In genomic region chr5:13547472-13548209, GRCm38 (mm10) we compare ENCODE assay signal across 9 mouse cellular contexts.
DNase-seq lines count a peak whose midpoint lies in the region; ATAC-seq and TF ChIP-seq lines count a peak whose summit lies in the region.
"Had no signal": no experiment of that assay in that cellular context is flagged by ENCODE, and none has a peak within 500 bp of the region (broad histone marks: within the 10 kb centered on the region; RNA-seq: fewer than 3 reads in every experiment).

No protein-coding gene starts in this region.

- no peak overlapping the region for H3K27ac ChIP-seq in MEL (ENCODE audit: control insufficient read depth, low read depth, low read length)
- H3K27ac ChIP-seq in heart, adult 2 months, result peak overlapping the region; percentile 8
- peak overlapping the region; percentile 71 for H3K27ac ChIP-seq in intestine, embryonic 16.5 days (ENCODE audit: low read length)
- H3K27ac ChIP-seq: liver, embryonic 13.5 days had no signal

- TF ChIP-seq CTCF in MEL (IDR thresholded peaks at IDR 0.05 in 2 of 3, conservative IDR thresholded peaks at IDR 0.05 in 1 of 3; ENCODE audit: control insufficient read depth in 1 of 3, insufficient read depth in 1 of 3, low read depth in 2 of 3, low read length in 3 of 3, poor library complexity in 1 of 3, severe bottlenecking in 1 of 3), result no peak
- TF ChIP-seq CTCF in heart, adult 2 months (IDR thresholded peaks at IDR 0.05), result no peak

- ATAC-seq in intestine, embryonic 16.5 days, result peak; percentile 64
- no peak for ATAC-seq in erythroblast, adult 5-6 weeks (replicated peaks; ENCODE audit: low FRiP score, poor library complexity, severe bottlenecking)

- no peak for TF ChIP-seq RAD21 in MEL (IDR thresholded peaks at IDR 0.05; ENCODE audit: low read depth, low read length)

- no peaks in the 10 kb centered on the region for H3K9me3 ChIP-seq in MEL (replicated peaks; ENCODE audit: insufficient read depth, low read length)
- H3K9me3 ChIP-seq in intestine, embryonic 16.5 days (ENCODE audit: control insufficient read depth, low read length), result no peaks in the 10 kb centered on the region
- H3K9me3 ChIP-seq: liver, embryonic 13.5 days had no signal

- H3K4me1 ChIP-seq in MEL (ENCODE audit: control insufficient read depth in 1 of 2, insufficient read depth in 2 of 2, low read length in 2 of 2), result no peaks in the 10 kb centered on the region; a peak in 1 of 4 replicates
- H3K4me1 ChIP-seq in heart, adult 2 months (ENCODE audit: control insufficient read depth, insufficient read depth, low read length), result peaks cover 4% of the 10 kb centered on the region
- peaks cover 10% of the 10 kb centered on the region for H3K4me1 ChIP-seq in intestine, embryonic 16.5 days (ENCODE audit: control insufficient read depth, insufficient read depth, low read length)
- H3K4me1 ChIP-seq: liver, embryonic 13.5 days had no signal

- intact Hi-C loops in heart, adult 2 months (cut with DNase I), result no loop called here
- intact Hi-C loops in left cerebral cortex, postnatal 14 days (cut with DNase I), result no loop called here

- peak; percentile 9 for DNase-seq in MEL (ENCODE audit: low read depth, low spot score)
- DNase-seq in NIH3T3 (ENCODE audit: low read depth), result peak; percentile 73
- peak; percentile 30 to 55 for DNase-seq in heart, adult 2 months
- peak; percentile 17 to 36 for DNase-seq in lung, postnatal 4 days
- no peak for DNase-seq in layer of hippocampus, postnatal 25 days (ENCODE audit: extremely low spot score in 1 of 2, low spot score in 1 of 2)
- no peak for DNase-seq in left cerebral cortex, postnatal 14 days (ENCODE audit: low spot score in 2 of 2)
- DNase-seq: liver, embryonic 13.5 days had no signal

- TF ChIP-seq EP300 in MEL (IDR thresholded peaks at IDR 0.05; ENCODE audit: low read depth in 1 of 2, low read length in 2 of 2), result no peak
- 0 out of 2 replicates have a peak, but pooled peaks have one; percentile 10 for TF ChIP-seq EP300 in heart, adult 2 months (IDR thresholded peaks at IDR 0.05; ENCODE audit: insufficient read depth, low read depth, low read length)

- H3K79me2 ChIP-seq in MEL (ENCODE audit: control insufficient read depth, insufficient read depth, low read length, poor library complexity), result no peaks in the 10 kb centered on the region
- no peaks in the 10 kb centered on the region for H3K79me2 ChIP-seq in heart, adult 2 months (replicated peaks; ENCODE audit: control insufficient read depth, insufficient read depth, low read length)

- no peak for TF ChIP-seq POLR2A in MEL (IDR thresholded peaks at IDR 0.05; ENCODE audit: control insufficient read depth in 1 of 2, insufficient read depth in 1 of 2, low read depth in 1 of 2, low read length in 2 of 2, poor library complexity in 1 of 2)
- TF ChIP-seq POLR2A in heart, adult 2 months (IDR thresholded peaks at IDR 0.05; ENCODE audit: insufficient read depth, low read depth, low read length), result no peak

- no peak overlapping the region for H3K9ac ChIP-seq in MEL (ENCODE audit: control insufficient read depth, low read depth, low read length, poor library complexity, severe bottlenecking)
- no peak overlapping the region for H3K9ac ChIP-seq in heart, adult 2 months (ENCODE audit: low read depth, low read length)
- H3K9ac ChIP-seq in intestine, embryonic 16.5 days (ENCODE audit: low read depth, low read length), result no peak overlapping the region
- H3K9ac ChIP-seq: liver, embryonic 13.5 days had no signal

- H3K36me3 ChIP-seq in MEL (ENCODE audit: control insufficient read depth in 1 of 2, insufficient read depth in 2 of 2, low read length in 2 of 2), result peaks cover 0 to 3% of the 10 kb centered on the region in 2 experiments; a peak in 2 of 4 replicates
- peaks cover 12% of the 10 kb centered on the region for H3K36me3 ChIP-seq in heart, adult 2 months (ENCODE audit: control insufficient read depth, insufficient read depth, low read length)
- H3K36me3 ChIP-seq in intestine, embryonic 16.5 days (ENCODE audit: control insufficient read depth, insufficient read depth, low read length), result no peaks in the 10 kb centered on the region
- H3K36me3 ChIP-seq: liver, embryonic 13.5 days had no signal

- no peaks in the 10 kb centered on the region for H3K27me3 ChIP-seq in MEL (ENCODE audit: control insufficient read depth in 1 of 2, insufficient read depth in 2 of 2, low read length in 2 of 2)
- no peaks in the 10 kb centered on the region for H3K27me3 ChIP-seq in heart, adult 2 months (ENCODE audit: control insufficient read depth, insufficient read depth, low read length)
- H3K27me3 ChIP-seq in intestine, embryonic 16.5 days (replicated peaks; ENCODE audit: control insufficient read depth, insufficient read depth, low read length), result no peaks in the 10 kb centered on the region
- H3K27me3 ChIP-seq: liver, embryonic 13.5 days had no signal

- 0 out of 2 replicates have a peak overlapping the region, but pooled peaks have one; percentile 9 for H3K4me2 ChIP-seq in intestine, embryonic 16.5 days (ENCODE audit: low read depth, low read length)
- H3K4me2 ChIP-seq: liver, embryonic 13.5 days had no signal

- 19% methylated on average over 2 of the region's 2 CpGs for WGBS in heart, adult 2 months
- 17% methylated on average over 2 of the region's 2 CpGs for WGBS in intestine, embryonic 16.5 days

- no peak overlapping the region for H3K4me3 ChIP-seq in MEL (ENCODE audit: control insufficient read depth in 1 of 2, insufficient read depth in 1 of 2, low read depth in 2 of 2, low read length in 2 of 2)
- no peak overlapping the region for H3K4me3 ChIP-seq in heart, adult 2 months
- H3K4me3 ChIP-seq in intestine, embryonic 16.5 days (ENCODE audit: low read length), result no peak overlapping the region
- H3K4me3 ChIP-seq: liver, embryonic 13.5 days had no signal

TF ChIP-seq in MEL, 35 proteins besides CTCF, POLR2A, EP300 and RAD21:
- TF ChIP-seq ETS1 (IDR thresholded peaks at IDR 0.05; ENCODE audit: low read depth, low read length), result no peak
- TF ChIP-seq MYC (IDR thresholded peaks at IDR 0.05; ENCODE audit: low read depth, low read length), result no peak
- TF ChIP-seq ELF1 (IDR thresholded peaks at IDR 0.05; ENCODE audit: low read depth, low read length), result no peak
- no peak for TF ChIP-seq JUND (IDR thresholded peaks at IDR 0.05; ENCODE audit: low read depth, low read length)
- no peak for TF ChIP-seq MYB (IDR thresholded peaks at IDR 0.05; ENCODE audit: low read depth, low read length)
- TF ChIP-seq USF2 (IDR thresholded peaks at IDR 0.05; ENCODE audit: borderline replicate concordance in 1 of 2, insufficient read depth in 1 of 2, low read depth in 1 of 2, low read length in 2 of 2), result no peak
- no peak for TF ChIP-seq MEF2A (IDR thresholded peaks at IDR 0.05; ENCODE audit: extremely low read depth, insufficient replicate concordance, low read depth, low read length, poor library complexity, severe bottlenecking)
- TF ChIP-seq ZNF384 (IDR thresholded peaks at IDR 0.05; ENCODE audit: low read depth, low read length), result no peak
- no peak for TF ChIP-seq ZMIZ1 (IDR thresholded peaks at IDR 0.05; ENCODE audit: low read depth, low read length)

Comparison
In these comparisons a context has a peak if more than half of its experiments do, and no peak if none do; other contexts are left out.
1. DNase-seq: peak in MEL (single experiment), NIH3T3 (single experiment), heart, adult 2 months (2 of 2) and lung, postnatal 4 days (2 of 2); none in layer of hippocampus, postnatal 25 days (0 of 2) and left cerebral cortex, postnatal 14 days (0 of 2).